ENCODE assay signal across 8 mouse cellular contexts in the genomic region with DNA sequence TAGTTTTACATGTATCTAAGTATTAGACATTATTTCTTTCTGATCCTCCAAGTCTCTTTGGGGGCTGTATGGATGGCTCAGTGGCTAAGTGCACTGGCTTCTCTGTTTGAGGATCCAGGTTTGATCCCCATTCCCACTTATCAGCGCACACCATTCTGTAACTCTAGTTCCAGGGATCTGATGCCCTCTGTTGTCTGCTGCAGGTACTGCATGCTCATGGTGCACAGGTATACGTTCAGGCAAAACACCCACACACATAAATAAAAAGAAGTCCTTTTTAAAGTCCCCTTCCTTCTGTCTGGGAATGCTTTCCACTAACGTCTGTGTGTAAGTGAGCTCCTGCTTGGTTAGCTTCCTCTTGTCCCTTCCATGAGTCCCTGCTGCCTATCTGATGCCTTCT. TPM values are rescaled to one million over a fixed set of nuclear protein-coding genes. Genes with fewer than 3 reads are reported as not detected.
DNase-seq lines count a peak whose midpoint lies in the region; ATAC-seq lines count a peak whose summit lies in the region.

No protein-coding gene starts in this region.

- H3K27me3 ChIP-seq in forebrain, embryonic 11.5 days (ENCODE audit: control insufficient read depth, insufficient read depth, low read length) = no peaks in the 10 kb centered on the region
- no peaks in the 10 kb centered on the region for H3K27me3 ChIP-seq in forebrain, embryonic 15.5 days

- H3K36me3 ChIP-seq in forebrain, embryonic 11.5 days (ENCODE audit: control insufficient read depth, insufficient read depth, low read length) = peaks cover 3% of the 10 kb centered on the region; the same call in 1 of the 2 replicates
- peaks cover 34% of the 10 kb centered on the region for H3K36me3 ChIP-seq in forebrain, embryonic 15.5 days

- H3K4me1 ChIP-seq in forebrain, embryonic 11.5 days (replicated peaks; ENCODE audit: control insufficient read depth, insufficient read depth, low read length) = no peaks in the 10 kb centered on the region
- no peaks in the 10 kb centered on the region for H3K4me1 ChIP-seq in forebrain, embryonic 15.5 days

- no peak overlapping the region for H3K9ac ChIP-seq in forebrain, embryonic 11.5 days (ENCODE audit: low read length)
- no peak overlapping the region for H3K9ac ChIP-seq in forebrain, embryonic 15.5 days (replicated peaks)

- WGBS in forebrain, embryonic 11.5 days = 59% methylated on average over 3 of the region's 3 CpGs
- WGBS in forebrain, embryonic 15.5 days = 69% methylated on average over 3 of the region's 3 CpGs

- no peak overlapping the region for H3K27ac ChIP-seq in forebrain, embryonic 11.5 days (ENCODE audit: low read depth, low read length)
- no peak overlapping the region for H3K27ac ChIP-seq in forebrain, embryonic 15.5 days (replicated peaks)

- H3K9me3 ChIP-seq in forebrain, embryonic 11.5 days (ENCODE audit: control insufficient read depth, low read length) = no peaks in the 10 kb centered on the region; the same call in 1 of the 2 replicates
- no peaks in the 10 kb centered on the region for H3K9me3 ChIP-seq in forebrain, embryonic 15.5 days

- H3K4me3 ChIP-seq in forebrain, embryonic 11.5 days (ENCODE audit: low read depth, low read length) = no peak overlapping the region
- no peak overlapping the region for H3K4me3 ChIP-seq in forebrain, embryonic 15.5 days

- no peak overlapping the region for H3K4me2 ChIP-seq in forebrain, embryonic 11.5 days (ENCODE audit: low read depth, low read length, severe bottlenecking)
- H3K4me2 ChIP-seq in forebrain, embryonic 15.5 days (replicated peaks) = no peak overlapping the region

- no peak for ATAC-seq in forebrain, embryonic 11.5 days (replicated peaks; ENCODE audit: low FRiP score)
- no peak for ATAC-seq in forebrain, embryonic 15.5 days (replicated peaks)

- DNase-seq in forebrain, embryonic 11.5 days (ENCODE audit: low spot score) = peak; percentile 66
- DNase-seq in spleen, adult 12 weeks (ENCODE audit: low spot score) = peak; percentile 48
- no peak for DNase-seq in spleen, adult 18-20 months
- DNase-seq in induced T-regulatory cell, adult 2 months (ENCODE audit: low read depth) = peak; percentile 68
- DNase-seq in thymus, postnatal 0 days (ENCODE audit: low spot score) = peak; percentile 50
- DNase-seq in urinary bladder, postnatal 4 days (ENCODE audit: low spot score in 2 of 2) = no peak
- no peak for DNase-seq in layer of hippocampus, adult 9-11 months

RNA-seq across cellular contexts. Expression of a gene that starts 16.0 kb away (rescaled TPM):
- 1.9 and 2.8 TPM in 2 replicates for polyA plus RNA-seq in forebrain, embryonic 11.5 days (2014; fragmentation: Nextera tagmentation; extraction: Ambion mirVana)
- polyA plus RNA-seq in forebrain, embryonic 15.5 days (2015; fragmentation: Nextera tagmentation; extraction: Ambion mirVana) = 6.0 and 6.5 TPM in 2 replicates
- 0.18 and 0.22 TPM in 2 replicates for polyA plus RNA-seq in thymus, postnatal 0 days (2015; fragmentation: Nextera tagmentation; extraction: Ambion mirVana)

RNA-seq across cellular contexts. Expression of a gene that starts 18.1 kb away (rescaled TPM):
- 6.1 and 6.8 TPM in 2 replicates for polyA plus RNA-seq in forebrain, embryonic 11.5 days (2014; fragmentation: Nextera tagmentation; extraction: Ambion mirVana)
- 9.6 and 10.1 TPM in 2 replicates for polyA plus RNA-seq in forebrain, embryonic 15.5 days (2015; fragmentation: Nextera tagmentation; extraction: Ambion mirVana)
- 1.6 and 2.1 TPM in 2 replicates for polyA plus RNA-seq in thymus, postnatal 0 days (2015; fragmentation: Nextera tagmentation; extraction: Ambion mirVana)

RNA-seq across cellular contexts. Expression of a gene that starts 31.8 kb away (rescaled TPM):
- polyA plus RNA-seq in forebrain, embryonic 11.5 days (2014; fragmentation: Nextera tagmentation; extraction: Ambion mirVana) = 1.5 and 1.8 TPM in 2 replicates
- 1.2 TPM in 2 replicates for polyA plus RNA-seq in forebrain, embryonic 15.5 days (2015; fragmentation: Nextera tagmentation; extraction: Ambion mirVana)
- polyA plus RNA-seq in thymus, postnatal 0 days (2015; fragmentation: Nextera tagmentation; extraction: Ambion mirVana) = 0.62 and 0.95 TPM in 2 replicates

Comparison
In these comparisons a context has a peak if more than half of its experiments do, and no peak if none do; other contexts are left out.
1. DNase-seq: peak in forebrain, embryonic 11.5 days (single experiment), spleen, adult 12 weeks (single experiment), induced T-regulatory cell, adult 2 months (single experiment) and thymus, postnatal 0 days (single experiment); none in spleen, adult 18-20 months (0 of 2), urinary bladder, postnatal 4 days (0 of 2) and layer of hippocampus, adult 9-11 months (single experiment).